Mouse (Mus musculus): ENCODE data around the gene Cyp2a4. TPM values are rescaled to one million over a fixed set of nuclear protein-coding genes. Genes with fewer than 3 reads are reported as not detected.
"Not testable (repeated sequence)": the region's sequence is repeated elsewhere in the genome, so short reads cannot be mapped to it uniquely, and the experiment has no call there.

Gene Cyp2a4
- not detected for total RNA-seq (2021)

GRCm38 (mm10) chr7:26306926-26307325 lies at the start of gene Cyp2a4:
TSS of gene Cyp2a4 (plus strand) at chr7:26307169.
- not testable (repeated sequence) for DNase-seq (ENCODE audit: extremely low spot score in 1 of 2, low spot score in 1 of 2)

- DNase-seq (ENCODE audit: extremely low spot score in 1 of 2, low spot score in 1 of 2), result not testable (repeated sequence)
Measured at GRCm38 (mm10) chr7:26260034-26260433, 46.9 kb upstream of the Cyp2a4 start, which contains the start of gene Vmn1r184. TSS of gene Vmn1r184 (plus strand) at chr7:26260334.

- DNase-seq (ENCODE audit: extremely low spot score in 1 of 2, low spot score in 1 of 2), result not testable (repeated sequence)
Measured at GRCm38 (mm10) chr7:26303429-26304166, 3.4 kb upstream of the Cyp2a4 start.

GRCm38 (mm10) chr7:26311786-26312185 lies 4.8 kb downstream of the Cyp2a4 start:
- not testable (repeated sequence) for DNase-seq (ENCODE audit: extremely low spot score in 1 of 2, low spot score in 1 of 2)

- not testable (repeated sequence) for DNase-seq (ENCODE audit: extremely low spot score in 1 of 2, low spot score in 1 of 2)
Measured at GRCm38 (mm10) chr7:26315194-26315593, 8.2 kb downstream of the Cyp2a4 start.

GRCm38 (mm10) chr7:26315809-26316208 lies 8.8 kb downstream of the Cyp2a4 start:
- not testable (repeated sequence) for DNase-seq (ENCODE audit: extremely low spot score in 1 of 2, low spot score in 1 of 2)

GRCm38 (mm10) chr7:26320361-26320760 lies 13.4 kb downstream of the Cyp2a4 start:
- not testable (repeated sequence) for DNase-seq (ENCODE audit: extremely low spot score in 1 of 2, low spot score in 1 of 2)

GRCm38 (mm10) chr7:26350177-26350576 lies 43.2 kb downstream of the Cyp2a4 start:
- DNase-seq (ENCODE audit: extremely low spot score in 1 of 2, low spot score in 1 of 2), result not testable (repeated sequence)

- DNase-seq (ENCODE audit: extremely low spot score in 1 of 2, low spot score in 1 of 2), result not testable (repeated sequence)
Measured at GRCm38 (mm10) chr7:26352258-26352657, 45.3 kb downstream of the Cyp2a4 start.

- not testable (repeated sequence) for DNase-seq (ENCODE audit: extremely low spot score in 1 of 2, low spot score in 1 of 2)
Measured at GRCm38 (mm10) chr7:26356719-26357118, 49.8 kb downstream of the Cyp2a4 start.

Other genes starting within 250 kb of the Cyp2a4 start
- gene Cyp2b13, start 245.7 kb upstream of the Cyp2a4 start, total RNA-seq (2021), result not detected
- not detected for gene Cyp2b9, start 133.8 kb upstream of the Cyp2a4 start, total RNA-seq (2021)
- gene Vmn1r184, start 46.8 kb upstream of the Cyp2a4 start, total RNA-seq (2021), result not detected
- gene Nlrp9c, start 96.5 kb downstream of the Cyp2a4 start, total RNA-seq (2021), result not detected
- not detected for gene Nlrp4a, start 127.9 kb downstream of the Cyp2a4 start, total RNA-seq (2021)
- gene Nlrp9a, start 227.9 kb downstream of the Cyp2a4 start, total RNA-seq (2021), result not detected